Mouse (Mus musculus) T-helper 1 cell (primary cell): ENCODE data around the gene Coq8a.

Experiments
- in situ Hi-C: fragments of 300-600 bp; cut with MboI, MseI; formaldehyde crosslinking; loops from one replicate; pipeline ENCODE4 v1.15.1; 2025; ENCODE audit warnings: high pct_unique_total_duplicates

Coq8a gene

DNA sequence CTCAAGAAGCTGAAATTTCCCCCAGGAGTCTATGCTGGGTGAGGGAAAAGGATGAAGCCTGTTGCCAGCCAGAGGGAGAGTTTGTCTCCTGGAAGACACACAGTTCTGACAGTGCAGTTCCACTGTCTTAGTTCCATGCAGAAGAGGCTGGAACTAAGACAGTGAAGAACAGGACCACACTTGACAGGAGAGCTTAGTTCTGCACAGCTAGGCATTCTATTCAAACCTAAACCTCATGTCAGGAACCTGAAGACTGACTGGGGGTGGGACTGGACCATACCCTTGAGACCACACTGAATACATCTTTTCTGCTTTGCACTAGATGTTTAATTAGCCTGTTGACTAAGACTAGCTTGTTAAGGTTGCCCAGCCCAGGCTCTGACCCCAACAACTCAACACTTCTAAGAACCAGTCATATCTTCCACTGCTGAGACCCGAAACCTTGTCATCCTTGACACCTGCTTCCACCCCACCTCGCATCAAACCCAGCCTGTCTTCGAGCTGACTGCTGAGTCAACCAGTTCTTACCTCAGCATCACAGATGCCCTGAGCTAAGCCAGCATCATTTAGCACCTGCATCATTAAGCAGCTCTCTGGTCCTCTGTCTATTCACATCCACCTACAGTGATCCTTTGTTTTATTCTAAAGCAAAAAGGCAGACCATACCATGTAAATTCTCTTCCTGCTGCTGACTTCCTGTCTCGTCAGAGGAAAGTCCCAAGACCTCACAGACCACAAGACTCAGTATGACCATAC lies at the start of gene Coq8a:
Gene Coq8a (minus strand): TSS at position 644 of the 756 bp plus-strand sequence.
- in situ Hi-C loops, result no loop called here

DNA sequence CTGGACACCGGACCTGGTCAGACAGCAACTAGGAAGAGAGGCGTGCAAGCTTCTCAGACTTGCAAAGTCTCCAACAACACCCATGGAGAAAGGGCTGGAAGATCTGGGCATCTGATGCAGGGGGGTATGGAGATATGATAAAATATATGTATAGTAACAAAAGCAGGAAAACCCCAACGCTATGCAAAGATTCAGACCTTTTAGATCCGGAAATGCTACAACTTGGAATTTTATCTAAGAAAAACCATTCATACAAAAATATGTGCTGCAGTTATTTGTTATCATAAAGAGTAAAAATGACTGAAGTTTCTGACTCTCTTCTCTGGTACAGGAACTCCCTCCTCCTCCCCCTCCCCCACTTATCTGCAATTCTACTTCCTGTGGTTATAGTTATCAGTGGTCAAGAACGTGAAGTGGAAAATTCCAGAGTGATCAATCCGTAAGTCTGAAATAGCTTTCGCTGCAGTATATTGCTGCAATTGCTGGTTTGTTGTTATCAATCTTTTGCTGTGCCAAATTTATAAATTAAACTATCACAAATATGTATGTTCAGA lies 49.3 kb upstream of the Coq8a start:
- in situ Hi-C loops, result no loop called here

DNA sequence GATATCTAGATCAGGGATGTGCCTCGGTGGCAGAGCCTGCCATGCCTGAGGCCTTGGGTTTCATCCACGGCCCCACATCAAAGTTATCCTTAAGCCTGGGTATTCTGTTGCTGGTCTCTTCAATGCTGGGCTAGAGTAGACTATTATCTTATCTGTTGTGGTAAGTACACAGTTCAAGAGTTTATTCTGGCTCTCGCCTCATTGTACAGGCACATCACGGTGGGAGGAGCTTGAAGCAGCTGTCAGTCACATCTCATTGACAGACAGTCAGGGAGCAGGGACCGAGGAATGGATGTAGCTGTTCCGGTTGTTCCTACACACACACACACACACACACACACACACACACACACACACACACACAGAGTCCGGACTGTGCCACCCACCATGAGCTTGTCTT lies 48.5 kb upstream of the Coq8a start:
- in situ Hi-C loops, result no loop called here

DNA sequence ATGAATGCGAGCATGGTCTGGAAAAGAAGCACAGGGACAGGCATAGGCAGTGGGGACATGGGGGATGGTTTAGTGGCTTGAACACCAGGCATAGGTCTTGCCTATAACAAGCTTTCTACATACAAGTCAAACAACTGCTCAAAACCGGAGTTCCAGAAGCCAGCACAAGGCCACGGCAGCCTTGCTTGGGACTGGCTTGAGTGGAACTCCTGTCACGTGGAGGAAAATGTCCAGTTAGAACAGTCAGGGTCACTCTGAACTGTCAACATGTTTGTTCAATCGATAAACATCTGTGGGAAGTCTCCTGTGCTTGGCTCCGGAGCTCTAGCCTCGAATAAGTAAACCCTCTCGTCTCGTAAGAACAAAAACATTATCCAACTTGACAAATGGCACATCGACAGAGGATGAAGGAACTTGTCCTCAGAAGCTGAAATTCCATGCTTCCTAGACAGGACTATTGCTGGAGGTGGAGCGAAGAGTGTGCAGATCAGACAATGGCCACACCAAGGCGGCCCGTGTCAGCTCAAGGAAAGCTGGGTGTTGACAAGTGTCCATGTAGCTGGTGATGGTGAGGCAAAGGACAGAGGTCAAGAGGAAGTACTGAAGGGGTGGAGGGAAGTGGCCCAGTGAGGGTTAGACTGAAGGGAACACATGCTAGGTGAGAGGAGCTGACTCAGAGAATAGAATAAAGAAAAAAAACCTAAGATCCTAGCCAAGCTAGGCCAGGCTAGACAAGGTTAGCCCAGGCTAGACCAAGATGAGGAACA lies 46.5 kb upstream of the Coq8a start:
- in situ Hi-C loops, result no loop called here

DNA sequence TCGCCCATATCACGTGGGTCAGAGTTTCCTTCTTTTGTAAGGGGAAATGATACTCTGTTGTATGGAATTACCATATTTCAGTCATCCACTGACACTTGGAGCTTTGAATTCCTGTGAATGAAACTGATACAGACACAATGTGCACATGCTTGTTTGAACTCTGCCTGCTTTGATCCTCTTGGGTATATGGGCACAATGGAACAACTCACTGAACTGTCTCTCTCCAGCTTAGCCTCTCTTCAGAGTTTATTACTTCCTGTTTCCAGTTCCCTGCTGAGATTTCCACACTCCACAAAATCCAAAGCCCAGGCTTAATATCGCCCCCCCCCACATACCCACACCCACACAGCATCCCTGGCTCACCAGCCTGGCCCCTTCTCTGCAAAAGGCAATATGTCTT lies 32.3 kb upstream of the Coq8a start:
- in situ Hi-C loops, result no loop called here

DNA sequence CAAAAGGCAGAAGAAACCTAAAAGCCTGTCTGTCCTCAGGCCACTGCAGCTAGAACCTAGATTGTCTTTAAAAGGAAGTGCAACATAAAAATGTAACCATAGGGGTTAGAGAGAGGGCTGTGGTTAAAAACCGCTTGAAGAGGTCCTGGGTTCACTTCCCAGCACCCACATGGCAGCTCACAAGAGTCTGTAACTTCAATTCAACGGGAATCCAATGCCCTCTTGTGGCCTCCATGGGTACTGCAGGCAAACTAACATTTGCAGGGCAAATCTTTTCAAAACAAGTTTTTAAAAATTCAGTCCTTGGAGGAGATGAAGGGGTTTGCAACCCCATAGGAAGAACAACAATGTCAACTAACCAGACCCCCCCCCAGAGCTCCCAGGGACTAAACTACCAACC lies 31.2 kb upstream of the Coq8a start:
- in situ Hi-C loops, result no loop called here

DNA sequence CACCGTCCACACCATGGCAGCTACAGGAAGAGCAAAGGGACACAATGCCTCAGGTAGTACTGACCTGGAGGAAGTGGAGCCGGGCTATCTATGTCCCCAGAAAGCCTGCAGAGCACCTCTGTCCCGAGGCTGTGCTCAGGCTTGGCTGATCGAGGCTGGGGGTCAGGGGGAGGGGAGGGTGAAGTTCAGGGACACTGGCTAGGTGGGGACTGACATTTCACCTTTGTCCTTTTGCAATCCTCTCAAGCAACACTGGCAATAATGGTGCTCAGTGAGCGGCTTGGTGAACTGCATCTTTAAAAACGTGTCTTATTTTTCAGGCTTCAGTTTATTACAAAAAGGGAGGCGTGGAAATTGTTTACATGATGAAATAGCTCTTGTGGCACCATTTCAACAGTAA lies 30.5 kb upstream of the Coq8a start:
- in situ Hi-C loops, result no loop called here

DNA sequence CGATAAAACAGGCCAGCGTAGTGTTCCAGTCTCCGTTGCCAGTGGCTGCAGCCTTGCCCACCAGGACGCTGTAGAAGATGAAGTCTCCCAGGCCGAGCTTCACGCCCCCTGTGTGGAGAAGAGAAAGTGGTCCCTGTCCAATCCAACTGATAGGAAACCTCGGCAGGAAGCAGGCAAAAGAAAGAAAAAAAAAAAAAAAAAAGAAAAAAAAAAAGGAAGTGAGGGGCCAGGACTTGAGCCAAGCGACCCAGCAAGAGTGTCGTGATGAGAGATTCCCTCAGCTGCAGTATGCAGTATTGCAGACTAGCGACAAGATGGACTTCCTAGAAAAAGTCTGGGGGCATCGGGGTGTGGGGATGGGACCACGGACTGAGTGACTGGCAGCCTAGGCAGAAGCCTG lies 29.5 kb upstream of the Coq8a start:
- in situ Hi-C loops, result no loop called here

DNA sequence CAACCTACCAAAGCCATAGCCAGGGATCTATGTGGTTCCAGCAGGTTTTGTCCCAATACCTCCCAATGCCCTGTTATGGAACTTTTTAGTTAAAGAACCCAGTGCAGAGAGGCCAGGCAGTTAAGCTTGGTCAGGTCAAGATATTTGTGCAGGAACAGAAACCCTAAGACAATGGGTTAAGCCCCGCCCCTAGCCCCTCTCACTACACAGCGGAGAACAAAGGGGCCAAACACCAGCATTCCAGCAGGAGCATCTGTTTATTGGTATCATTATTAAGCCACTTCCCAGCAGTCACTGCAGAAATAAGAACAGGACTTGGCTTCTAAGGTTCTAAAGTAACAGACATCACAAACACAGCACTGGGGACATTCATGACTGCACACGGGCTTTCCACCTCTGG lies 27.4 kb upstream of the Coq8a start:
- in situ Hi-C loops, result no loop called here

DNA sequence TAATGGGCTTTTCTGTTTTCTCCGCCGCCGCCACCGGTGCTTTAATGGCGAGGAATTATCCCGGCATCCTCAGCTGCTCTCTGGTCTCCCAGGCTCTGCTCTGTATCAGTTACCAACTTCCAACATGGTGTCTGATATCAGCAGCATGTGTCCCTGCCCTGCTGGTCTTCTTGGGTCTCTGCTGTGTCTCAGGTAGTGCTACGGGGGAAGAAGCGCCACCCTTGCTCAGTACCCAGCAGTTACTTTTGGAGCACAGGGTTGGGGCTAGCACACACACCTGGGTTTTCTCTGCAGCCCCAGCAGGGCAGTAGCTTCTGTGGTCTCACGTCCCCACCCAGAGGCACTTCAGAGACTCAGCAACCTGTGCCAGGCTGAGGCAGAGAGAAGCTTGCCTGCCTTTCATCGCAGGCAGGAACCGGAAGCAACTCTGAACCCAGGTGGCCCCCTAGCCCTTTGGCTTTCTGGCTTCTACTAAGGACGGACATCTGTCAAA lies 26.9 kb upstream of the Coq8a start:
- in situ Hi-C loops, result no loop called here

DNA sequence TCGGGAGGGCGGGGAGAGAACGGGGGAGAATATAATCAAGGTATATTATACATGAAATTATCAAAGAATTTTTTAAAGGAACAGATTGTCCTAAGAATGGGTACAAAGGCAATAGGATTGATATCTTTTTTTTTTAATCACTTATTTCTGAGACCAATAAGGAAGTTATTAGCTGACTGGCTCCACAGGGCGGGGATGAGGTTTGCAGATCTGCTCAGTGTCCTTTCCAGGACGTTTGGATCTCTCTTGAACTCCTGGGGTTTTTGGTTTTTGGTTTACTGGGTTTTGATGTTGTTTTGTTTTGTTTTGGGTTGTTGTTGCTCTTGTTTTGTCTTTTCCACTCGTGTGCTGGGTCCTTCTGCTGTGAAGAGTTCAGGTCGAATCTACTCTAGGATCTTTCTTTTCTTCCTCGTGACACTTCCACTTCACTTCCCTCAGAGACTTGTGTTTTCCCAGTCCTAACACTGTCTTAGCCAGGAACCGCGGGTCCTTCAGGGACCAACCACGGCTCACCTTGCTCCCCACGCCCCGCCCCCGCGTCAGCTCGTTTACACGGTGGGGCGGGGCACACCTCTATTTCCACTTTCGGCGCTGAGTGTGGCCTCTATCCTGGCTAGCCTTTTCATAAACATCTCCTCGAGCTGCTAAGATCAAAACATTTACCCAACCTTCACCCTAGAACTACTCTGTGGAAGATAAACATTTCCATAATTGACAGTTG lies 26.3 kb upstream of the Coq8a start:
- in situ Hi-C loops, result no loop called here

DNA sequence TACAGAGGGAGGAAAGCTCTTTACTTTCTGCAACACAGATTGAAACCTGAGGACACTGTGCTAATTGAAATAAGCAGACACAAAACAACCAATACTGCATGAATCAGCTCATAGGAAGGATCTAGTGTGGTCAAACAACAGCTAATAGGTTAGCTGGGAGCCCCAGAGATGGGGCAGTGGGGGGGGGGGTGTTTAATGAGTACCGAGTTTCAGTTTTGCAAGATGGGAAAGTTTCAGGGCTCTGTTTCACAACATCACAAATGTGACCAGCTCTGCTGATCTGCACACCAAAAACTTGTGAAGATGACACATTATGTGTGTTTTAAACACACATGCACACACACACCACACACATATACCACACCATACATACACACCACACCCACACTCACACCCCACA lies 22.6 kb upstream of the Coq8a start:
- in situ Hi-C loops, result no loop called here

DNA sequence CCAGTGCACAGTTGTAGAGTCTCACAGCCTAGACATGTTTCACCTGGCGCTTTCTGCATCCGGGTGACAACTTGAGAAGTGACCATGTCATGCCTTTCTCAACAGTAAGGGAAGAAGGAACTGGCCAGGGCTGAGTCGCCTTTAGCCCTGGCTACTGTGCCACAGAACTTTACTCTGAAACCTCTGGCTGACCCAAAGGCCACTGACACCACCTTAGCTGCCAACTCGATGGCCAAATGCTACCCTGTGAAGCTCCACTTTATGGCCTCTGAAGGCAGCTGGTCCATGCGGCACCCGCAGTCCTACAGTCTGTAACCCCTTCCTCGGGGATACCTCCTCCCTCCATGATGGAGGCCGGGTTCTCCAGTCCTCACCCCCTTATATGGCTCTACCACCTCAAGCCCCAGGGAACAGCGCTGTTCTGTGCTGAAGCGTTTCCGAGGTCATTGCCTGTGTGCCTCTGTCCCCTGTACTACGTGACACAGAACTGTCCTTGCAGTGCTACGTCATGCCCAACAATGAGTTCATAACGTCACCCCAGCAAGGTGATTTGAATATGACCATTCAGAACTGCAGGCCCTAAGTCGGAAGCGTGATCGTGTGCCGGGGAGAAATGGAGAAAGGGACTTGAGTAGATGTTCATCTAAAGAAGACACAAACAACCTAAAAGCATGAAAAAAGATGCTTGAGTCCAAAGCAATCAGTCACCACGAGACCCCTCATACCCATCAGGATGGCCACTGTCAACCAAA lies 21.6 kb upstream of the Coq8a start:
- in situ Hi-C loops, result no loop called here

DNA sequence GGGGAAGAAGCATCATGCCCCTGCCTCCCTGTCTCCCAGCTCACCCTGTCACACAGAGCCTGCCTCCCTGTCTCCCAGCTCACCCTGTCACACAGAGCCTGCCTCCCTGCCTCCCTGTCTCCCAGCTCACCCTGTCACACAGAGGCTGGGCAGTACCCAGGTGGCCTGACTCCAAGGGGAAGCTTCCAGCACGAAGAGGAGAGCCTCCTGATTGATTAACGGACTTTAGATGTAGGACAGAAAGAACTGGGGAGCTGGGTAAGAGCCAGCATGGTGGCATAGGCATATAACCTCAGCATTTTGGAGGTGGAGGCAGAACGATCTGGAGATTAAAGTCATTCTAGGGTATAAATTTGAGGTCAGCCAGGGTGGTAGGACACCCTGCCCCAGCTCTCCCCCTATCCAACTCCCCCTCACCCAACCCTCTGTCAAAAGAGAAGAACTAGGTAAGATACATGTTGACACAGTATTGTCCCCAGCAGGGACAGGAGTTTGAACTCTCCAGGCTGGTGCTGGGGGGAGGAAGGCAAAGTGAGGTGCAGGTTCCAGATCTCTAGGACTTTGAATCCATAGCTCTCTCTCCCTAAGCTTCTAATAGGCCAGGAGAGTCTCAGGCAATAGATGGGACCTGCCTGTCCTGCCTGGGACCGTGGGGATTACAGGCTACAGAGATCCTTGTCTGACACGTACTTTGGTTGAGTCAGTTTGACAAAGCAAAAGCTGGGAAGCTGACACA lies 17.3 kb upstream of the Coq8a start:
- in situ Hi-C loops, result loop anchor here (5.0 kb wide), 1 partner anchor 39 kb away; no protein-coding TSS in a partner anchor

DNA sequence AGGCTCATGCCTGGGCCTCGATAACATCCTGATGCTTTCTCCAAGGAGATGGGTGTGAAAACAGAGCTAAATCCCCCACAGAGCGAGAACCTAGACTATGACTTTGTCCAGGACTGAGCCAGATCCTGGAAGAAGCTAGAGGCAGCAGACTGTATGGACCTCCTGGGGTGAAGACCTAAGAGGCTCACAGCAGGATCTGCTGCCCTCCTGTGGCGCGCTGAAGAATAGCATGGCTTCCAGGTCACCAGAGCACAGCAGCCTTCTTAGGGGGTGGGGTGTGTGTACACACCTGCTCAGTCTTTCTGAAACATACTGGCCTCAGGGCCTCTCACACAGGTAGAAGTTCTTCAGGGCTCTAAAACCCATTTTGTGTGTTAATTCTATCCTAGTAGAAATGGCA lies 15.6 kb upstream of the Coq8a start:
- in situ Hi-C loops, result loop anchor here (5.0 kb wide), 1 partner anchor 38 kb away; no protein-coding TSS in a partner anchor

DNA sequence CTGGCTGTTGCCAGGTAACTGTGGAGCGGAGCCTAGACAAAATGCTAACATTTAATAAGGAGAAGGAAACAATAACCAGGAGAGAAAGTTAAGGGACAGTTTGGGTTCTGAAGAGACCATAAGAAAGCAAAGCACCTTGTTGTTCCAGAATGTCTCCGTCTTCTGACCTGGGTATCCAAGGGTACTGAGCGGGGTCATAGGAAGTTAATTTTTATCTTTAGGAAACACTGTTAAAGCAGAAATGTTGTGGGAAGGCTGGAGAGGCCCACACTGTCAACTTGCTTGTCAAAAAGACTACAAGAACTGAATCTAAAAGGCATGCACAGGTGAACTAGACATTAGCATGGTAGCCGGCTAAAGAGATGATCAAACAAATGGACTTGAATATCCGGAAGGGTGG lies 13.5 kb upstream of the Coq8a start:
- in situ Hi-C loops, result no loop called here

DNA sequence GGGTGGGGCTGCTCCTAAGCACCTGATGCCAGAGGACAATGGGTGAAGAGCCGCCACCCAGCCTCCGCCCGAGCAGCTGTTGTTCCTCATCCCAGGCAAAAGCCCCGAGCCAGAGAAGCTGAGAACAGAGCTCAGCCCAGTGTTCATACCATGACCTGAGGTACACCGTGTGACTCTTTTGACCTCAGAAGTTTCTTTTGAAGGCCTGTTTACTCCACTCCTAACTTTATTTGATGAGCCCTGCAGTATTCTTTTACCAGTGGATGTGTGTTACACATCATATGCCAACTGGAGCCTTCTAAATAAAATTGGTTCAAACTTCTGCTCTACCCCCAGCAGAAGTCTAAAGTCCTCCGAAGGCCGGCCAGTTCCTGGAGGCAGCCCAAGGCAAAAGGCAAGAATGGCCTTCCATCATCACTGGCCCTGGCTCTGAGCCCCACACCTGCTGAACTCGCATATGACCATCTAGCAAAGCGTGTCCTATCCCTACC lies 11.4 kb upstream of the Coq8a start:
- in situ Hi-C loops, result no loop called here

DNA sequence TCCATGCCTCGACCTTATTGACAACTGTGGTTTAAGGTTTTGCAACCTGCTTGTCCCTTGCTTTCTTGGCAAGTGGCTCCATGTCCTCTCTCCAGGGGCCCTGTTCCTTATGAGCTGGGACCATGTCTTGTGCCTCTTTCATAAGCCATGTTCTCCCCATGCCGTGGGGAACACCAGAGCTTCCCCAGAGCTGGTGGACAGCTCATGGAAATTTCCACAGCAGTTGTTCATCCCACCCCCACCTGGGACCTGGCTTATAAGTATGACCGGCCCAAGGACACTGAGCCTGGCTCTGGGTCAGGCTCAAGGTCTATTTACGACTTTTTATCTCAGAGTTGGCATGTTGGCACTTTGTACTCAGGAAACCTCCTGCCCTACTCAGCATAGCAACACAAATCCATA lies 10.6 kb upstream of the Coq8a start:
- in situ Hi-C loops, result no loop called here

DNA sequence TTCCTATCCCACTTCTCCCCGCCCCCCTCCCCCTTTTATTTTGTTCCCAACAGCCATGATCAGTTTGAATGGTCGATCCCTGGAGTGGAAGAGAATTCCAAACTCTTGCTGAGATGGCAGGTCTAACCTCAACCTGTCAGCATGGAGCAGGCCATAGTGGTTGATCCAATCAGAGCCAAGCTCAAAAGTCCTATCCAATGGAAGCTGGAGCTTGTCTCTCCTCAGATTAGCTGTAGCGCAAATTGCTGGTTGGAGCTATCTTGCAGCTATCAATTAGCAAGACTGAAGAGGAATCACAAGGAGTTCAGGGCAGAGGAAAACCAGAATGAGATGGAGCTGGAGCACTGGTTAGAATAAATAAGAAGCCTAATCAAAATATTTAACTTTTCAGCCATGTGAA lies 9.0 kb upstream of the Coq8a start:
- in situ Hi-C loops, result no loop called here

DNA sequence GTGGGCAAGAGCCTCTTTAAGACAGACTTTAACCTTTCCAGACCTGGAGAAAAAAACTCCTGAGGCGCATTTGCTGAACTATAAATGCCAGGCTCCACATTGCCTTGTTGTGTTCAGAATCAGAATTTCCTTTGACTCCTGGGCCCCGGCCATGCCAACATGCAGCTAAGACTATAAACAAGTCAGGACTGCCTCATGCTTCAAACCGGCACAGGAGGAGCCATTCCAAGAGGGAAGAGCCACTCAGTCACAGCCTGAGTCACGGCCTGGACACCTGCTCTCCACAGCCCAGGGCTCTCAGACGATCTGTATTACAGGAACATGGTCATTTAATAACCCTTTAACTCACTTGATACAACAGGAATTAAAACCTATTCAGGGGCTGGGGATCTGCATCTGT lies 1.3 kb upstream of the Coq8a start:
- in situ Hi-C loops, result no loop called here

DNA sequence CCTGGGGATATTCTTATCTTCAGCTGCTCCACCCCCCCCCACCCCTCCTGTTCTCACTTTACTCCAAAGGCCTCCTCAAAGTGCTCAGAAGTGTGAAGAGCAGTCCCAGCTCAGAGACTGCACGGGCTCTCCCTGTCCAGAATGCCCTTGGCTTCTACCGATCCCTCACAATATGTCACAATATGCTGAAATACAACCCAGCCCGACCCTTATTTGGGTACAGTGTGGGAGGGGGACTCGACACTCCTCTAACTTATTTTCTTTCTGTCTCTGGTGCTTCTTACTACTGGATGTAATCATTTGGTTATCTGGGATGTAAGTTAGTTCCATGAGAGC lies 281 bp upstream of the Coq8a start:
- in situ Hi-C loops, result no loop called here
